Mouse (Mus musculus) forelimb bud, embryonic 11.5 days (tissue): Measurements from ENCODE around the gene Tmem131l.

Experiments
- DNase-seq: peaks from one replicate; pipeline ENCODE4 v3.0.0-alpha.2; 2012; ENCODE audit warnings: low read depth, low spot score

Tmem131l gene

GRCm38 (mm10) chr3:84015484-84016016, 24.4 kb downstream of the Tmem131l start:
- DNase-seq, result no peak

GRCm38 (mm10) chr3:84010995-84011663, 28.8 kb downstream of the Tmem131l start:
- no peak for DNase-seq

GRCm38 (mm10) chr3:84005989-84006388, 34.0 kb downstream of the Tmem131l start:
- no peak for DNase-seq

- peak; percentile 53 for DNase-seq
These were observed 35.5 kb downstream of the Tmem131l start for GRCm38 (mm10) chr3:84004330-84005090.

GRCm38 (mm10) chr3:84002433-84003090, 37.4 kb downstream of the Tmem131l start:
- DNase-seq, result no peak

GRCm38 (mm10) chr3:83997563-83997962, 42.4 kb downstream of the Tmem131l start:
- DNase-seq, result no peak

GRCm38 (mm10) chr3:83997036-83997435, 42.9 kb downstream of the Tmem131l start:
- no peak for DNase-seq

GRCm38 (mm10) chr3:83996086-83996485, 43.9 kb downstream of the Tmem131l start:
- no peak for DNase-seq

- no peak for DNase-seq
These were observed 44.6 kb downstream of the Tmem131l start for GRCm38 (mm10) chr3:83995254-83995830.

- DNase-seq, result peak; percentile 38
These were observed 45.6 kb downstream of the Tmem131l start for GRCm38 (mm10) chr3:83994217-83994839.

GRCm38 (mm10) chr3:83993089-83993516, 46.9 kb downstream of the Tmem131l start:
- no peak for DNase-seq

GRCm38 (mm10) chr3:83991691-83992524, 48.1 kb downstream of the Tmem131l start:
- DNase-seq, result no peak

GRCm38 (mm10) chr3:83988214-83988613, 51.8 kb downstream of the Tmem131l start:
- DNase-seq, result peak; percentile 32

GRCm38 (mm10) chr3:83987533-83988112, 52.4 kb downstream of the Tmem131l start:
- DNase-seq, result no peak

GRCm38 (mm10) chr3:83986740-83987139, 53.2 kb downstream of the Tmem131l start:
- no peak for DNase-seq

GRCm38 (mm10) chr3:83985426-83985825, 54.5 kb downstream of the Tmem131l start:
- no peak for DNase-seq

GRCm38 (mm10) chr3:83984379-83984778, 55.6 kb downstream of the Tmem131l start:
- peak; percentile 38 for DNase-seq

- no peak for DNase-seq
These were observed 57.2 kb downstream of the Tmem131l start for GRCm38 (mm10) chr3:83982821-83983220.

- no peak for DNase-seq
These were observed 59.6 kb downstream of the Tmem131l start for GRCm38 (mm10) chr3:83980231-83980872.
